Mouse (Mus musculus) layer of hippocampus, adult 9-10 months (tissue): ENCODE data around the gene 2210407C18Rik.

ENCODE experiments used
- DNase-seq: peaks from one replicate; pipeline ENCODE4 v3.0.0; 2022; ENCODE audit warnings: low spot score

The 2210407C18Rik gene

DNA sequence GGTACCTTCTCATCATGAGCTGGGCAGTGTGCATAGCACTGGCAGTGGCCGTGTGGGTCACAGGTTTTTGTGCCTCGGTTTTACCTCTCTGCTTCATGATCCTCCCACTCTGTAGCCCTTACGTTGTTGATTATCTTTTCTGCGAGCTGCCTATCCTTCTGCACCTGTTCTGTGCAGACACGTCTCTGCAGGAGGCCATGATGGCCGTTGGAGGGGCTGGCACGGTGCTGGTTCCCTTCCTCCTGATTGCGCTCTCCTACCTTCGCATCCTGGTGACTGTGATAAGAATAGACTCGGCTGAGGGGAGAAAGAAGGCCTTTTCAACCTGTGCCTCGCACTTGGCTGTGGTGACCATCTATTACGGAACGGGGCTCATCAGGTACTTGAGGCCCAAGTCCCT, 18.0 kb downstream of the 2210407C18Rik start:
- no peak for DNase-seq

DNA sequence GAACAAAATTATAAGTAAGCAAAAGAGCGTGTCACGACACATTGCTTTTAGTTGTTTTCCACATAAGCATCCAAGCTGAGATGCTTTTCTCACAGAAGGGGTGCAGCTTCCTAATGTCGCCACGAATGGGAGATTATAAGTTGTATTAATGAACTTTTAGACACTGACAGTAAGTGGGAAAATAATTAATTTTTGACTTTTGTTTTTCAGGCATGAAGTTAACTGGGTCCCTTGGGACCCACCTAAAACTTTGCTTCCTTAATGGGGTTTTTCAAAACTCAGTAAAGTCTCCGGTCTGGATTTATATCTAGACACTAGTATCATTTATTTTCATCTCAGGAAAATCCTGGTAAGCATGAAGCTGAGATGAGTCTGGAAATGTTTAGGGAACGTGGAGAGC, 21.1 kb downstream of the 2210407C18Rik start, which contains the start of gene Olfr324:
Gene Olfr324, plus strand, starts transcription at position 301 of the 400 bp plus-strand sequence.
- no peak for DNase-seq

DNA sequence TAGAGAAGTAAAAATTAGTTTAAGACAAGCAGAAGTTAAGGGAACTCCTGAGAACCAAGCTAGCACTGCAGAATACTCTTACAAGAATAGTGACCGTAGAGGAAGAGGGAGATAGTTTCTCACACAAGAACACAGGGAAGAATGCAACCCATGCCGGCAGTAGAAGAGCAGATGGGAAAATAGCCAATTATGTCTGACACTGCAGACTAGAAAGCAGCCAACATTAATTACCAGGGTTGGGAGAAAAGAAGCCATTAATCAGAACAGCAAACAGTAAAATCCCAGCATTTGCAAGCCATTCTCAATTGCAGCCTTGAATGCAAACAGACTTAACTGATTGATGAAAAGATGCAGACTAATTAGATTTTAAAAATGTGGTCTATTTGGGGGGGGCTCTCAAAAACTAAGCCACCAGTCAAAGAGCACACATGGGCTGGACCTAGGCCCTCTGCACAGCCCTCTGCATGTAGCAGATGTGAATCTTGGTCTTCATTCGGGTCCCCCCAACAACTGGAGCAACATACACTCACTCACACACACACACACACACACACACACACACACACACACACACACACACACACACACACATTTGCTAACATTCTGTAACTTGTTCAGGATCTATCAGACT, 27.1 kb downstream of the 2210407C18Rik start:
- DNase-seq, result no peak

DNA sequence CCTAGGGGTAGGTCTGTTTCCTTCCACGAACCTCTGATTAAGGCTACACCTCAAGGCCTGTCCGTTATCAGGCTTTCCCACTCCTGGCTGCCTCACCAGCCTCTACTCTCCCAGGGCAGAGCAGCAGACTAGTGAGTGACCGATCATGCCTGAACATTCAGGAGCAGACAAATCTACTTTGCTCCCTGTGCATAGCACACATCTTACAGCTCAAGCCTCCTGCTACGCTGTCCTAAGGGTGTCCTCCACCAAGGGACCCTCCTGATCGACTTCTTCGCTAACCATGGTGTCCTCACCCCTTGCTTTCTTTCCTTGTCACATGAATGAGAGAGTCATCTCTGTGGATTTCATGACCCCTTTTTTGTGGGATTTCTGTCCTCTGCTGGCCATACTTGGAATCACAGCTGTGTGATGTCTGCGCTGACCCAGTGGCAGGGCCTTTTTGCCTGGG, 28.0 kb downstream of the 2210407C18Rik start:
- DNase-seq, result no peak

DNA sequence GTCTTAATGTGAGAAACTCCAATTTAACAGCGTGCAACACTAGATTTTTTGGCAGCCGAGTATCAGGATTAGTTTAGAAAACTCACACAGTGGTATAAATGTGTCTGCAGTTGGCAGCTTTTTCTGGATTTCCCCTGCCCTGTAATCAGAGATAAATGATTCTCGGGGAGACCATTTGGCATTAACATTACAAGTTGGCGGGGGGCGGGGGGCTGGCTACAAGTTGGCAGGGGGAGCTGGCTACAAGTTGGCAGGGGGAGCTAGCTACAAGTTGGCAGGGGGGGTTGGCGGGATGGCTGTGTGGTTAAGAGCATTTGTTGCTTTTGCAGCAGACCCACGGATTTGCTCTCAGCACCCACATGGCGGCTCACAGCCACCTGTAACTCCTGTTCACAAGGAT, 37.2 kb downstream of the 2210407C18Rik start:
- peak; percentile 9 for DNase-seq

DNA sequence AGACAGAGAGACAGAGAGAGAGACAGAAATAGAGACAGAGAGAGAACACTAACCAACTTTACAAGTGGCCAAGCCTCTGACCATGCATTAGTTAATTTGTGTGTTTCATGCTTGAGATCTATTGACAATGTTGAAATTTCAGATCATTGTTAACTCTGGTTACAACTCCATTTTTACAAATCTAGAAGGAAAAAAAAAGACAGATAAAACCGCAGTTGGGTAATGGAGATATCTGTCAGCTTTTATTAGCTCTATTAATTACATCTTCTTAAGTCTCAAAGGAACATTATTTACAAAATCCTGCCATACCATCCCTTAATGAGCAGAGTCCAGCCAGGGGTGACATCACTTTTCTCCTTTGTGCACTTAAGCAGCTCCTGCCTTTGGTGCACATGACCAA, 38.4 kb downstream of the 2210407C18Rik start, which contains the start of gene Olfr325:
Gene Olfr325, plus strand, starts transcription at position 301 of the 400 bp plus-strand sequence.
- DNase-seq, result no peak

DNA sequence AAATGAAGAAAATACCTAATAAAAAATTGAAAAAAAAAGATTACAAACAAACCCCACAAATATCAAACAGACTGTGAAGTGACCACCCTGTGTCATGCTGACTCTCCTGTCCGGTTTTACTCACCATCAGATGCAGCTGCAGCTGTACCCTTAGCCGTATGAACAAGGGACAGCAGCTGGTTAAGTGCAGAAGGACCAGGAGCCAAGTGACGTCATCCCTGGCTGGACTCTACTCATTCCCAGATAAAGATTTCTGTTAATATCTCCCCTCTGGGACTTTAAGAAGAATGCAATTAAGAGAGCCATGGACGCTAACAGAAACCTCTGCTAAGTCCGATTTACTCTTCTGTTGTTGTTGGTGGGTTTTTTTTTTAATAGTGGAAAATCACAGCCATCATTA, 45.5 kb downstream of the 2210407C18Rik start, which contains the start of gene Olfr224:
Gene Olfr224, minus strand, starts transcription at position 149 of the 400 bp plus-strand sequence.
- no peak for DNase-seq
